Mouse (Mus musculus) myocyte (in vitro differentiated cells): ENCODE data around the gene Map3k14.

ENCODE experiments used
- E2F4 ChIP-seq: IDR thresholded peaks from one replicate; pipeline ENCODE4 v1.6.1; 2011; ENCODE audit warnings: mild to moderate bottlenecking, control low read depth, moderate library complexity; ENCODE audit not compliant: insufficient read depth
- MAX ChIP-seq: IDR thresholded peaks from one replicate; pipeline ENCODE4 v1.6.1; 2011; ENCODE audit warnings: low read depth, mild to moderate bottlenecking, control low read depth
- MYOD1 ChIP-seq, 3 experiments: IDR thresholded peaks; one replicate each; pipeline ENCODE4 v1.6.1; 2011; ENCODE audit warnings: control low read depth in 2 of 3, low read depth in 2 of 3, mild to moderate bottlenecking in 2 of 3, moderate library complexity in 1 of 3; ENCODE audit not compliant: insufficient read length in 2 of 3, control insufficient read depth in 1 of 3
- MYOG ChIP-seq, 3 experiments: IDR thresholded peaks; one replicate each; pipeline ENCODE4 v1.6.1; 2011; ENCODE audit warnings: control low read depth in 2 of 3, low read depth in 2 of 3, mild to moderate bottlenecking in 2 of 3; ENCODE audit not compliant: insufficient read length in 2 of 3, control insufficient read depth in 1 of 3, insufficient read depth in 1 of 3
- POLR2A ChIP-seq: IDR thresholded peaks from one replicate; pipeline ENCODE4 v1.6.1; 2011; ENCODE audit warnings: low read depth, mild to moderate bottlenecking, control low read depth, moderate library complexity; ENCODE audit not compliant: insufficient read length
- POLR2AphosphoS2 ChIP-seq: IDR thresholded peaks from one replicate; pipeline ENCODE4 v1.6.1; 2011; ENCODE audit warnings: low read depth, control low read depth; ENCODE audit not compliant: insufficient read length
- SRF ChIP-seq: IDR thresholded peaks from one replicate; pipeline ENCODE4 v1.6.1; 2011; ENCODE audit warnings: low read depth; ENCODE audit not compliant: control insufficient read depth, insufficient read length
- TCF12 ChIP-seq: IDR thresholded peaks from one replicate; pipeline ENCODE4 v1.6.1; 2011; ENCODE audit warnings: mild to moderate bottlenecking, control low read depth; ENCODE audit not compliant: poor library complexity, insufficient read depth, severe bottlenecking
- USF1 ChIP-seq: IDR thresholded peaks from one replicate; pipeline ENCODE4 v1.6.1; 2011; ENCODE audit warnings: low read depth, mild to moderate bottlenecking, control low read depth, moderate library complexity

GRCm38 (mm10) chr11:103257938-103258481 lies 9.3 kb downstream of the Map3k14 start:
- TF ChIP-seq POLR2AphosphoS2 (no peak), MYOD1 (IDR thresholded peaks at IDR 0.05; ENCODE audit: control insufficient read depth in 1 of 3, insufficient read length in 2 of 3, low read depth in 2 of 3) (no peak), POLR2A (no peak), TCF12 (no peak), USF1 (no peak), MAX (no peak), SRF (no peak), MYOG (IDR thresholded peaks at IDR 0.05; ENCODE audit: control insufficient read depth in 1 of 3, insufficient read depth in 1 of 3, insufficient read length in 2 of 3, low read depth in 2 of 3) (no peak), E2F4 (no peak)
